Mouse (Mus musculus): ENCODE results near the gene Afmid.

Afmid gene

DNA sequence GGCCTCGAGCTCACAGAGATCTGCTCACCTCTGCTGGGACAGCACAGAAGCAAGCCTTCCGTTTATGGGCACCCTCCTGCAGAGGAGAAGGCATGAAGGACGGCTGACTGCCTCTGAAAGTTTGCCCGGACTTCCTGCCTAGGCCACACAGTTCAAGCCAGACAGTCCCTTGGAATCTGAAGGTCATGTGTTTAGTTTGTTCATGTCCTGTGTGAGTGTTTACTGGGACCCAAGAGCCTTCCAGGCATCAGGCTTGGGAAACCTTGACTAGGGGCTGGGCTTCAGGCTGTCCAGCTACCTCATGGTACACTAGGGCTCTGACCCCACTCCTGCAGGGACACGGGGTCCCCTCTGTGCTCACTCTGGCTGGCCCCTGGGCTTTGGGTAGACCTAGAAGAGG, 60.3 kb downstream of the Afmid start:
- no peak for DNase-seq

DNA sequence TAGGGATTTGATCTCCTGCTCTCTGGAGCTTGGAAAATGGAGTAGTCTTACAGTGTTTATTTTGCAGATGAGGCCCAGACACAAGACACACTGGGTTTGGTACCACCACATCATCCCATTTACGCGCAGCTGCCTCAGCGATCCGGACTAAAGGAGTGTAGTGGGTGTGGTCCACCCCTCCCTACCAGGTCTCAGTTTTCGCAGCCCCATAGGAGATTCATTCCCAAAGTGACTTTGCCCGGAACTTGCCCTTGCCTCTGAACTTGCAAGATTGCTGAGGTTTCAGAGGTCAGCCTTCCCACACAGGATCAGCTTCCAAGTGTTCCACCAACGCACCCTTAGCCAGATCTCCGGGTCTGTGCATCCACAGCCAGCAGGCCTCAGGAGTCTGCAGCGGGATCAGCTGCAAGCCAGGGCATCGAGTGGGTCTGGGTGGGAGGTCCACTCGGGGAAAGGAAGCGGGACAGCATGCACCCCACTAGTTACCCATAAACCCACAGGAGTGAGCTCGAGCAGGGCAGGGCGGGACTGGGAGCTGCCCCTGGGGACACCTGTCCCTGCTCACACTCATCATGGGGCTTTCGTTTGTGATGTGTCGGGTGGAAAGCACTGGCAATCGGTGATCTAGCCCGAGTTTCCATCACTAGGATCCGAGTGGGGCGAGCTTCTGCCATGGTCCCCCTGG, 62.6 kb downstream of the Afmid start:
- DNase-seq = no peak

GRCm38 (mm10) chr11:117888853-117889822, 63.4 kb downstream of the Afmid start:
- DNase-seq = no peak
